Mouse (Mus musculus) mesoderm, embryonic 11.5 days (tissue): ENCODE data around the gene Fam229b.

Experiments used
- DNase-seq: peaks from one replicate; pipeline ENCODE4 v3.0.0-alpha.2; 2012; ENCODE audit warnings: low read depth, low spot score

Gene Fam229b

GRCm38 (mm10) chr10:39137766-39138165, 4.1 kb upstream of the Fam229b start:
- DNase-seq: no peak

DNA sequence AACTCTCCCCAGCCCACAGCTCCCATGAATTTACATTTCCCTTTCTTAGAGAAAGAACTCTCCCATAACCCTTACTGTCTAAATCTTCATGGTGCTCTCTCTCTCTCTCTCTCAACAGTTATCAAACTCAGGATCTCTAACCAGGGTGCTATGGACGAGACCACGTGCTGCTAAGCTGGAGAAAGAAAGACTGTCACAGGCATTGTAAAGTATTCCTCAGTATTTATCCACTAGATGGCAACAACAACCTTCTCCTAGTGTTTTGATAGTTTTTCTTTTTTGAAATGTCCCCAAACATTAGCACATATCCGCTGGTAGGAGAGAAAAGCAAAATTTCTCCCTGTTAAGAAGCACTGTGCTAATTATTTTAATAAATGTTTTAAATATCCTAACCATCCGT, 12.3 kb downstream of the Fam229b start:
- no peak for DNase-seq

DNA sequence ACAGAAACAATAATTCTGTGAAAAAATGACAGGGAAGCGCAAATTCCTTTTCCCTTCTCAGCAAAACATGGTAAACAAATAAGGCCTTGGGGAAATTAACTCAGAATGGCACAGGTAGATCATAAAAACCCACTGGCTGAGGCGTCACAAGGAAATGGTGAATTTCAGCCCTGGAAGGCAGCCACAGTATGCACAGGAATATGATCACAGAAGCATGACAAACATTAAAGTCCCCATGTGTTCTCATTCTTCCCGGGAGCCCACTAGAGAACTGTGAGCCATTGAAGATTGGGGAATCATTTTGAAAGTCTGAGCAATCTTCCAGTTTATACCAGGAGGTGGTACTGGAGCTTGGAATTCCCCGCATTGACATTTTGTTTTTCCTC, 24.2 kb downstream of the Fam229b start:
- no peak for DNase-seq

DNA sequence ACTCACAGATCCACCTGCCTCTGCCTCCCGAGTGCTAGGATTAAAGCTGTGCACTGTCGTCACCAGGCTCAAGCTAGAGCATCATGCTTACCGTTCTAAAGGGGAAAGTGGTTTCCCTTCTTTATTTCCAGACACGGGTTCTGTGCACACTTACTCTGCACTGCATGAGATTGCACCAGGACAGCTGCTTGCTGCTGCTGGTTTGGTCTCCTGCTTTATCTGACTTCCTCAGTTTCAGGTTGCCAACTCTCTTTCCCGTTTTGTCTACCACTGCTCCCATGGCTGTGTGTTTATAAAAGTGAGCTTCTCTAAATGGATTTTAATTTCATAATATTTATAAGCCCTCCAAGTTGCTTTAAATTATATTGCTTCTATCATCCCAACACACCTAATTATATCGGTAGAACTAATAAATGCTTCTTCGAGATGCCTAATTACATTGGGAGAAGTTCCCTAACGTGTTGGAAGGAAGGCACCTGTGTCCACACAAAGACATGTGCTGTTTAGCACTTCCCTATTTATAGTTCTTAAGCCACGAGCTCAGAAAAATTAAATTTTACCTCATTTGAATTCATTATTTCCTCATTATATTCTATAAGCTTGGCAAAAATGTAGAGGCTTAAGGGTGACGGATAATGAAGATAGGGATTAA, 24.8 kb downstream of the Fam229b start:
- DNase-seq: no peak

GRCm38 (mm10) chr10:39106935-39107334, 26.8 kb downstream of the Fam229b start:
- no peak for DNase-seq

DNA sequence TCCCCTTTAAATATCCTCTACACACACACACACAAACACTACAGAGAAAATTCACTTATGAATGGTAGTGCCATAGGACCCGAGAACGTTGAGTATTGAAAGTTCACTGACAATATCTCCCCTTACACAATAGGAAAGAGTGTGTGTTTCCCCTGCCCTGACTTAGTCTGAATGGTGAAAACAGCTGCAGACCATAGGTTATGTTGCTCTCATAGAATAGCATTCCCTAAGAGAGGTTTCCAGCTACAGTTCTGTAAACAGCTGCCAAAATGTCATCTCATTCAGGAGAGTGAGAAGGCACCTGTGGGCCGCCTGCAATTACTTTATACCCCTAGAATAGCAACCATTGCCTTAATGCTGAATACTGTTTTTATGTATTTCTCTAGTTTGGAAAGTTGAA, 27.3 kb downstream of the Fam229b start:
- DNase-seq: no peak

DNA sequence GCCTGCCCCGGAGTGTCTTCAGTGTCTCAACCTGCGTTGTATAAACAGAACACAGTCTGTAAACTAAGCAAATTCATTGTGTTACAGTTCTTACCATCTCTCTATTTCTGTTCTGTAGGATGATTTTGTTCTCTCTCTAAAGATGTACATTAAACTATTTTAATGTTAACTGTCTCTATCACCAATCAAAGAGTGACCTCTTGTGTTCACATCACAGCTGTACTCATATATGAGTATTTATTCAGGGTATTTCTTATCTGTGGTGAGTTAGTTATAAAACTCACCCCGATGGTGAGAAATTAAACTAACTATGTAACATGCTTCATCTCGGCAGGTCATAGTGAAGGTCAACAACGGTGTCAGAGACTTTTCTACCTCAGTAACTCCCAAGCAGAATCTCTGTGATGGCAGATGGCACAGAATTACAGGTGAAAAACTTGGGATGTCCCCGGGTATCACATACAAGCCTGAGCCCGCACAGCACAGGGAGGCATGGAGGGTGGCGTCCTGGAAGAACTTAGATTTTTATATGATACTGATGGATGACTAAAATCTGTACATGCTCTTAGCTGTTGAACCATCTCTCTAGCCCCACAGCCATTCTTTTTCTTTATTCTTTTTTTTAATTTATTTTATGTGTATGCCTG, 28.8 kb downstream of the Fam229b start:
- no peak for DNase-seq

- DNase-seq: no peak
Observed at GRCm38 (mm10) chr10:39098746-39099145, 35.0 kb downstream of the Fam229b start.

- DNase-seq: peak; percentile 38
Observed at GRCm38 (mm10) chr10:39096981-39097380, 36.7 kb downstream of the Fam229b start.

- no peak for DNase-seq
Observed at GRCm38 (mm10) chr10:39072048-39072447, 61.7 kb downstream of the Fam229b start.
